Comparison of ENCODE assay signal across 22 mouse cellular contexts in the genomic region with DNA sequence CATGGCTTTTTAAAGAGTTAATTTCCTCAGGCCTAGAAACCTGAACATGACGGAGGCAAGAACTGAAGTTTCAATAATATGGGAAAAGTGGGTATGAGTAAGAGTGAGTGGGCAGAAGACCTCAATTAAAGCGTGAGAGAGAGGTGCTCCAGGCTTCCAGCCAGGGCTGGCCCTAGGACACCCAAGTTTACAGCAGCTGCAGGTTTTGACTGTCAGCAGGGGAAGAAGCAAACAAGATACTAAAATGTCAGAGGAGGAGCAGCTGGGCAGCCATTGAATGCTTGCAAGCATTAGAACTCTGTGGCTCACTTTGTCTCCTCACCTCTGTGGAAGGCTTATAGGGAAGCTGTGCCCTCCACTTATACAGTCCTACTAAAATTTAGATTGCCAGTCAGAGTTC. TPM values are rescaled to one million over a fixed set of nuclear protein-coding genes. Genes with fewer than 3 reads are reported as not detected.
DNase-seq lines count a peak whose midpoint lies in the region; TF ChIP-seq lines count a peak whose summit lies in the region.
"Had no signal": no experiment of that assay in that cellular context is flagged by ENCODE, and none has a peak within 500 bp of the region (broad histone marks: within the 10 kb centered on the region; RNA-seq: fewer than 3 reads in every experiment).

No protein-coding gene starts in this region.

- H3K9ac ChIP-seq in heart, adult 2 months (ENCODE audit: low read depth, low read length), result peak overlapping the region; percentile 48; the same call in 1 of the 2 replicates
- H3K9ac ChIP-seq: hindbrain, embryonic 15.5 days; intestine, embryonic 15.5 days; limb, embryonic 12.5 days; liver, embryonic 12.5 days had no signal

- H3K4me1 ChIP-seq in heart, adult 2 months (ENCODE audit: control insufficient read depth, insufficient read depth, low read length), result peaks cover 1% of the 10 kb centered on the region
- H3K4me1 ChIP-seq in embryonic fibroblast, embryonic 13.5 days (ENCODE audit: control insufficient read depth, insufficient read depth, low read length), result peaks cover 20% of the 10 kb centered on the region
- H3K4me1 ChIP-seq: intestine, embryonic 15.5 days; limb, embryonic 12.5 days; liver, embryonic 12.5 days had no signal

- TF ChIP-seq POLR2A in heart, adult 2 months (IDR thresholded peaks at IDR 0.05; ENCODE audit: insufficient read depth, low read depth, low read length), result no peak
- no peak for TF ChIP-seq POLR2A in embryonic fibroblast, embryonic 13.5 days (IDR thresholded peaks at IDR 0.05; ENCODE audit: low read depth, low read length)
- TF ChIP-seq POLR2A in myocyte (IDR thresholded peaks at IDR 0.05; ENCODE audit: insufficient read length, low read depth), result no peak

- no peaks in the 10 kb centered on the region for H3K36me3 ChIP-seq in heart, adult 2 months (ENCODE audit: control insufficient read depth, insufficient read depth, low read length)
- H3K36me3 ChIP-seq in myocyte (ENCODE audit: control insufficient read depth, insufficient read depth), result no peaks in the 10 kb centered on the region
- H3K36me3 ChIP-seq: embryonic facial prominence, embryonic 10.5 days; hindbrain, embryonic 15.5 days; intestine, embryonic 15.5 days; limb, embryonic 12.5 days; liver, embryonic 12.5 days had no signal

- WGBS in heart, adult 2 months, result 44% methylated on average over 2 of the region's 2 CpGs

- peak in 1 of 2 experiments; percentile 25 for DNase-seq in heart, adult 2 months
- DNase-seq in heart, adult 9 months (ENCODE audit: low spot score in 2 of 2), result no peak
- DNase-seq in left cerebral cortex, adult 2 months (ENCODE audit: extremely low spot score in 1 of 2, low spot score in 2 of 2), result no peak
- no peak for DNase-seq in left cerebral cortex, adult 11 months (ENCODE audit: low spot score)
- DNase-seq in spleen, postnatal 36 days (ENCODE audit: low spot score in 2 of 2), result no peak
- DNase-seq: adrenal gland, adult 8-10 months; cerebellum, adult 9-10 months; gastrocnemius, postnatal 25 days; kidney, adult 8-10 months; kidney, postnatal 10 days; lung, adult 18-20 months; lung, postnatal 10 days; right cerebral cortex, postnatal 14 days had no signal

- H3K79me2 ChIP-seq in heart, adult 2 months (replicated peaks; ENCODE audit: control insufficient read depth, insufficient read depth, low read length), result no peaks in the 10 kb centered on the region
- H3K79me2 ChIP-seq in myocyte (ENCODE audit: control insufficient read depth, insufficient read depth), result peaks cover 65% of the 10 kb centered on the region

- TF ChIP-seq CTCF in heart, adult 2 months (IDR thresholded peaks at IDR 0.05), result no peak
- TF ChIP-seq CTCF in left cerebral cortex, adult 2 months (IDR thresholded peaks at IDR 0.05), result no peak
- no peak for TF ChIP-seq CTCF in embryonic fibroblast, embryonic 13.5 days (IDR thresholded peaks at IDR 0.05; ENCODE audit: borderline replicate concordance, insufficient read depth, low read length)

- H3K27me3 ChIP-seq in heart, adult 2 months (ENCODE audit: control insufficient read depth, insufficient read depth, low read length), result no peaks in the 10 kb centered on the region
- H3K27me3 ChIP-seq in myocyte (ENCODE audit: control insufficient read depth, insufficient read depth, insufficient read length), result no peaks in the 10 kb centered on the region
- H3K27me3 ChIP-seq: hindbrain, embryonic 15.5 days; intestine, embryonic 15.5 days; limb, embryonic 12.5 days; liver, embryonic 12.5 days had no signal

- intact Hi-C loops in heart, adult 2 months (cut with DNase I), result loop anchor here (5.0 kb wide), 1 partner anchor 74 kb away; no protein-coding TSS in a partner anchor
- intact Hi-C loops in left cerebral cortex, adult 2 months (cut with DNase I), result no loop called here

- peak overlapping the region; percentile 58 for H3K4me2 ChIP-seq in myocyte (ENCODE audit: low read depth)
- H3K4me2 ChIP-seq: hindbrain, embryonic 15.5 days; intestine, embryonic 15.5 days; limb, embryonic 12.5 days; liver, embryonic 12.5 days; midbrain, embryonic 11.5 days had no signal

- no peak overlapping the region for H3K4me3 ChIP-seq in heart, adult 2 months
- no peak overlapping the region for H3K4me3 ChIP-seq in left cerebral cortex, adult 2 months
- no peak overlapping the region for H3K4me3 ChIP-seq in embryonic fibroblast, embryonic 13.5 days (ENCODE audit: insufficient read depth, low read length)
- no peak overlapping the region for H3K4me3 ChIP-seq in myocyte
- H3K4me3 ChIP-seq: embryonic facial prominence, embryonic 10.5 days; forebrain, embryonic 10.5 days; hindbrain, embryonic 15.5 days; intestine, embryonic 15.5 days; limb, embryonic 12.5 days; liver, embryonic 12.5 days had no signal

- H3K27ac ChIP-seq in heart, adult 2 months, result peak overlapping the region; percentile 45
- H3K27ac ChIP-seq in left cerebral cortex, adult 2 months, result peak overlapping the region; percentile 26; the same call in 1 of the 2 replicates
- 0 out of 2 replicates have a peak overlapping the region, but pooled peaks have one; percentile 42 for H3K27ac ChIP-seq in embryonic fibroblast, embryonic 13.5 days (ENCODE audit: insufficient read depth, low read length)
- H3K27ac ChIP-seq: embryonic facial prominence, embryonic 10.5 days; forebrain, embryonic 10.5 days; hindbrain, embryonic 15.5 days; intestine, embryonic 15.5 days; limb, embryonic 12.5 days; liver, embryonic 12.5 days had no signal

- no peak overlapping the region for H3ac ChIP-seq in myocyte (ENCODE audit: control insufficient read depth, insufficient read length)

- TF ChIP-seq EP300 in heart, adult 2 months (IDR thresholded peaks at IDR 0.05; ENCODE audit: insufficient read depth, low read depth, low read length), result no peak

TF ChIP-seq in myocyte, 11 proteins besides CTCF, POLR2A, EP300 and RAD21:
- no peak for TF ChIP-seq POLR2AphosphoS2 (IDR thresholded peaks at IDR 0.05; ENCODE audit: insufficient read length, low read depth)
- TF ChIP-seq MYOG (IDR thresholded peaks at IDR 0.05; ENCODE audit: control insufficient read depth in 1 of 3, insufficient read depth in 1 of 3, insufficient read length in 2 of 3, low read depth in 2 of 3), result peak in 2 of 3 experiments; percentile 49 to 59
- peak in 2 of 3 experiments; percentile 43 to 64 for TF ChIP-seq MYOD1 (IDR thresholded peaks at IDR 0.05; ENCODE audit: control insufficient read depth in 1 of 3, insufficient read length in 2 of 3, low read depth in 2 of 3)

RNA-seq across cellular contexts. Expression of a gene that starts 17.0 kb away (rescaled TPM):
- 10 to 100 TPM in 1 of 2 experiments, 1 to 10 TPM in 1; 9.4 to 11.9 TPM for total RNA-seq in heart, adult 2 months (2021)
- polyA plus RNA-seq in heart, adult 2 months (2012; rRNA removed), result 2.5 and 5.5 TPM in 2 replicates
- total RNA-seq in left cerebral cortex, adult 2 months (2021), result 100 to 1,000 TPM; 307 to 308 TPM
- 103 and 123 TPM in 2 replicates for polyA plus RNA-seq in embryonic fibroblast, embryonic 13.5 days (2011; ENCODE audit: insufficient read length, low read depth, missing spikeins)
- 15.4 TPM for polyA plus RNA-seq in myocyte (2012; fragmentation: generic; extraction: Trizol)

RNA-seq across cellular contexts. Expression of a gene that starts 50.4 kb away (rescaled TPM):
- total RNA-seq in heart, adult 2 months (2021), result 100 to 1,000 TPM; 160 to 196 TPM
- polyA plus RNA-seq in heart, adult 2 months (2012; rRNA removed), result 25.1 and 50.0 TPM in 2 replicates
- total RNA-seq in left cerebral cortex, adult 2 months (2021), result 100 to 1,000 TPM; 449 to 473 TPM
- polyA plus RNA-seq in embryonic fibroblast, embryonic 13.5 days (2011; ENCODE audit: insufficient read length, low read depth, missing spikeins), result 220 and 227 TPM in 2 replicates
- 160 TPM for polyA plus RNA-seq in myocyte (2012; fragmentation: generic; extraction: Trizol)
